Mouse (Mus musculus): ENCODE measurements around the gene Acyp1. TPM values are rescaled to one million over a fixed set of nuclear protein-coding genes. Genes with fewer than 3 reads are reported as not detected.

Gene Acyp1
- polyA plus RNA-seq, 1 experiment from 2014 or later: 75.7 TPM

Small RNAs within 50 kb of the gene (microRNA-seq; reads per million reads assigned to microRNA genes)
- not detected for gene Mir6938

Other genes with a start within 250 kb of the Acyp1 start
- gene Prox2, start 177.7 kb downstream of the Acyp1 start, polyA plus RNA-seq (2015; fragmentation: Nextera tagmentation; extraction: Ambion mirVana): 2.4 and 2.7 TPM in 2 replicates
- gene Dlst, start 177.6 kb downstream of the Acyp1 start, polyA plus RNA-seq (2015; fragmentation: Nextera tagmentation; extraction: Ambion mirVana): 94.2 and 109 TPM in 2 replicates
- gene Rps6kl1, start 137.2 kb downstream of the Acyp1 start, polyA plus RNA-seq (2015; fragmentation: Nextera tagmentation; extraction: Ambion mirVana): 8.6 and 12.2 TPM in 2 replicates
- 7.0 and 8.3 TPM in 2 replicates for gene Pgf, start 110.6 kb downstream of the Acyp1 start, polyA plus RNA-seq (2015; fragmentation: Nextera tagmentation; extraction: Ambion mirVana)
- 93.1 and 100 TPM in 2 replicates for gene Eif2b2, start 69.0 kb downstream of the Acyp1 start, polyA plus RNA-seq (2015; fragmentation: Nextera tagmentation; extraction: Ambion mirVana)
- gene Mlh3, start 17.8 kb downstream of the Acyp1 start, polyA plus RNA-seq (2015; fragmentation: Nextera tagmentation; extraction: Ambion mirVana): 7.5 and 9.8 TPM in 2 replicates
- 1.0 and 1.4 TPM in 2 replicates for gene Zc2hc1c, start 153 bp upstream of the Acyp1 start, polyA plus RNA-seq (2015; fragmentation: Nextera tagmentation; extraction: Ambion mirVana)
- 13.4 and 15.6 TPM in 2 replicates for gene Nek9, start 50.9 kb upstream of the Acyp1 start, polyA plus RNA-seq (2015; fragmentation: Nextera tagmentation; extraction: Ambion mirVana)
- gene Tmed10, start 86.4 kb upstream of the Acyp1 start, polyA plus RNA-seq (2015; fragmentation: Nextera tagmentation; extraction: Ambion mirVana): 173 and 187 TPM in 2 replicates
- 1.1 and 1.2 TPM in 2 replicates for gene Fos, start 185.5 kb upstream of the Acyp1 start, polyA plus RNA-seq (2015; fragmentation: Nextera tagmentation; extraction: Ambion mirVana)

All from forebrain, embryonic 13.5 days (tissue).